Mouse (Mus musculus): ENCODE results near the gene Hbb-bt. TPM values are rescaled to one million over a fixed set of nuclear protein-coding genes. Genes with fewer than 3 reads are reported as not detected.
"Not testable (repeated sequence)": the region's sequence is repeated elsewhere in the genome, so short reads cannot be mapped to it uniquely, and the experiment has no call there.

The Hbb-bt gene
- total RNA-seq (2021) = 100 to 1,000 TPM; 243 to 471 TPM
- long read RNA-seq, experiment 1, transcript Hbb-bt-201 (3 exons, 703 nt) = major isoform, 283 of 295 reads
- long read RNA-seq, experiment 1, partial matches to known transcripts = 9 of 295 reads
- long read RNA-seq, experiment 1, other reads (novel, unspliced or antisense) = 3 of 295 reads
- long read RNA-seq, experiment 2, transcript Hbb-bt-201 (3 exons, 703 nt) = major isoform, 108 of 113 reads
- long read RNA-seq, experiment 2, partial matches to known transcripts = 4 of 113 reads
- long read RNA-seq, experiment 2, other reads (novel, unspliced or antisense) = 1 of 113 reads

GRCm38 (mm10) chr7:103813766-103814165 lies at the start of gene Hbb-bt:
Gene Hbb-bt, minus strand, starts transcription at chr7:103813996.
- DNase-seq = no peak

- no peak for DNase-seq
These were observed 47.7 kb upstream of the Hbb-bt start for GRCm38 (mm10) chr7:103861531-103861930.

- peak; percentile 79 for DNase-seq
These were observed 47.1 kb upstream of the Hbb-bt start for GRCm38 (mm10) chr7:103860855-103861254.

- DNase-seq = no peak
These were observed 45.3 kb upstream of the Hbb-bt start for GRCm38 (mm10) chr7:103859076-103859475.

GRCm38 (mm10) chr7:103854669-103855068 lies 40.9 kb upstream of the Hbb-bt start:
- DNase-seq = no peak

- no peak for DNase-seq
These were observed 39.3 kb upstream of the Hbb-bt start, which contains the start of gene Hbb-y for GRCm38 (mm10) chr7:103853090-103853489. Gene Hbb-y, minus strand, starts transcription at chr7:103853216.

GRCm38 (mm10) chr7:103844525-103845325 lies 30.9 kb upstream of the Hbb-bt start:
- DNase-seq = no peak

GRCm38 (mm10) chr7:103843034-103843433 lies 29.2 kb upstream of the Hbb-bt start, which contains the start of gene Hbb-bh1:
Gene Hbb-bh1, minus strand, starts transcription at chr7:103843164.
- DNase-seq = no peak

GRCm38 (mm10) chr7:103840268-103840667 lies 26.5 kb upstream of the Hbb-bt start, which contains the start of gene Hbb-bh2:
Gene Hbb-bh2, minus strand, starts transcription at chr7:103840520.
- DNase-seq = no peak

GRCm38 (mm10) chr7:103827808-103828207 lies 14.0 kb upstream of the Hbb-bt start, which contains the start of gene Hbb-bs:
Gene Hbb-bs, minus strand, starts transcription at chr7:103828096.
- DNase-seq = no peak

GRCm38 (mm10) chr7:103827139-103827538 lies 13.3 kb upstream of the Hbb-bt start:
- not testable (repeated sequence) for DNase-seq

GRCm38 (mm10) chr7:103826255-103826887 lies 12.6 kb upstream of the Hbb-bt start:
- no peak for DNase-seq

GRCm38 (mm10) chr7:103825536-103826254 lies 11.9 kb upstream of the Hbb-bt start:
- DNase-seq = no peak

- DNase-seq = no peak
These were observed 10.8 kb upstream of the Hbb-bt start for GRCm38 (mm10) chr7:103824597-103824996.

- not testable (repeated sequence) for DNase-seq
These were observed 1.3 kb upstream of the Hbb-bt start for GRCm38 (mm10) chr7:103815085-103815484.

- not testable (repeated sequence) for DNase-seq
These were observed 644 bp downstream of the Hbb-bt start for GRCm38 (mm10) chr7:103813152-103813551.

- no peak for DNase-seq
These were observed 1.6 kb downstream of the Hbb-bt start for GRCm38 (mm10) chr7:103812174-103812573.

- DNase-seq = no peak
These were observed 2.5 kb downstream of the Hbb-bt start for GRCm38 (mm10) chr7:103811223-103811845.

GRCm38 (mm10) chr7:103810746-103811145 lies 3.0 kb downstream of the Hbb-bt start:
- DNase-seq = no peak

GRCm38 (mm10) chr7:103810296-103810695 lies 3.5 kb downstream of the Hbb-bt start:
- no peak for DNase-seq

GRCm38 (mm10) chr7:103809801-103810155 lies 4.0 kb downstream of the Hbb-bt start:
- DNase-seq = no peak
